Mouse (Mus musculus) heart, postnatal 10 days (tissue): Measurements from ENCODE around the gene Gm12666. TPM values are rescaled to one million over a fixed set of nuclear protein-coding genes. Genes with fewer than 3 reads are reported as not detected.
"Not testable (repeated sequence)": the region's sequence is repeated elsewhere in the genome, so short reads cannot be mapped to it uniquely, and the experiment has no call there.

Experiments used
- DNase-seq, 2 experiments: peaks; one replicate each; pipeline ENCODE4 v3.0.0; 2021
- intact Hi-C: fragments of 180-260 bp; cut with DNase I; formaldehyde crosslinking; loops from one replicate; pipeline ENCODE4 v1.15.1; 2025
- total RNA-seq, 2 experiments: library from RNA; stranded (reverse); gene quantifications; 2 replicates each; pipeline ENCODE4 v1.2.3; 2021

Gm12666 gene
- total RNA-seq: 1 to 10 TPM; 1.6 to 2.4 TPM

GRCm38 (mm10) chr4:92191649-92192048 is at the start of gene Gm12666:
Gene Gm12666 (minus strand): TSS chr4:92191749.
- DNase-seq, intact Hi-C loops: not testable (repeated sequence)

- intact Hi-C loops: no loop called here
- no peak for DNase-seq
Measured at GRCm38 (mm10) chr4:92226326-92226725, 34.8 kb upstream of the Gm12666 start.

DNA sequence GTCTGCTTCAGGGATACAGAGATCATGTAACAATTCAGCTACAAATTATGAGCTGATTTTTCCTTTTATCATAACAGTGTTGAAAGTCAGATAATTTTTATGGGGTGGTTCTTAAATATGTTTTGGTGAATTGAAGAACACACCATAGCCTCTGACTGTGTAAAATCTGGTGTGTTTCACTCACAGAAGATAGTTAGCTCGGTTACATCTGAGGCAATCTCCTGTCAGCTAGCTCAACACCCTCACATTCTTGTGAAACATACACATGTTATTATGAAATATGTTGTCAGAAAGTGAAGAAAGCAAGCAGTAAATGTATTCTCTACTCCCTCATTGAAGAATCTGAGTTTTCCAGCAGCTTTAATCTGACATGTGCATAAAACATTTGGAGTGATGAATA is 24.7 kb upstream of the Gm12666 start:
- intact Hi-C loops: no loop called here
- no peak for DNase-seq

DNA sequence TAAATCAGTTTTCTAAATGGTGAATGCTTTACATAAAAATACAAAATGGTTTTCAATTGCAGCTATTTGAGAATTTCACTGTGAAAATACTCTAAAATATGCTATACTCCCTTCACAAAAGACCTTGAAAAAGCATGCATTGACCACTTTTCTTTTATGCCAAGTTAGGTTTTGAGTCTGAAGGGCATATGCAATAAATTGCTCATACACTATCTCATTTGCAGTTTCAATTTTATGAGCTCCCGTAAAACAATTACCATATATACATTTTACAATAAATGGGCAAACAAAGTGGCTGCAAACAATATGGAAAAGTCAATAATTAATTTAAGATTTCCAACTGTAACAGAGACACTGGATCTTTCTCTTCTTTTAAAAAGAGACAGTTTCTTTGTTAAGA is 38.9 kb downstream of the Gm12666 start:
- no peak for DNase-seq
- intact Hi-C loops: no loop called here

DNA sequence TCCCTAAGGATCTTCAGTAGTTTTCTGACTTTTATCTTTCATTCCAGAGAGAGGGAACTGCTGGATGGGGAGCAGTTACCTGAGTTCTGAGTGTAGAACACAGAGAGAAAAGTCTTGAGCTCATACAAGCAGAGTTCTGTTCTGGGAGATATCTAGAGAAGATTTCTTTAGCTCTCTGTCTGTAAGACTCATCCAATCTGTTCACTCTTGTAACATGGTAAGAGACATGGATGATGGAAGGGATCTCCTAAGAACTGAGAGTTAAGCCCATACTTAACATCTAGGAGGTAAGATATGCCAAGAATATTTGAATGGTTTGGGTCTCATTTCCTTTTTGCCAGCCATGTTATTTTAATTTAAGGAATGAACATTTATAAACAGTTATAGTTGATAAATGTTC is 44.4 kb downstream of the Gm12666 start, which contains the start of gene Izumo3:
TSS of gene Izumo3 (minus strand) at position 101 of the 400 bp plus-strand sequence.
- intact Hi-C loops: no loop called here
- no peak for DNase-seq

Other genes starting within 250 kb of the Gm12666 start
- not detected for gene Izumo3, start 44.5 kb downstream of the Gm12666 start, total RNA-seq